Mouse (Mus musculus) heart, postnatal 0 days (tissue): ENCODE measurements at regions not wholly inside any gene's neighbourhood (a gene's known extent, or its start where the extent isn't known, plus 50 kb on each side); places are given as distances from the start of the nearest gene placed in this dataset.

ENCODE experiments used
- CTCF ChIP-seq: IDR thresholded peaks from 2 replicates; pipeline ENCODE4 v1.5.1; 2016; ENCODE audit warnings: antibody characterized with exemption, control low read depth, low read depth
- EP300 ChIP-seq: IDR thresholded peaks from 2 replicates; pipeline ENCODE4 v1.6.1; 2016; ENCODE audit warnings: antibody characterized with exemption, low read depth

DNA sequence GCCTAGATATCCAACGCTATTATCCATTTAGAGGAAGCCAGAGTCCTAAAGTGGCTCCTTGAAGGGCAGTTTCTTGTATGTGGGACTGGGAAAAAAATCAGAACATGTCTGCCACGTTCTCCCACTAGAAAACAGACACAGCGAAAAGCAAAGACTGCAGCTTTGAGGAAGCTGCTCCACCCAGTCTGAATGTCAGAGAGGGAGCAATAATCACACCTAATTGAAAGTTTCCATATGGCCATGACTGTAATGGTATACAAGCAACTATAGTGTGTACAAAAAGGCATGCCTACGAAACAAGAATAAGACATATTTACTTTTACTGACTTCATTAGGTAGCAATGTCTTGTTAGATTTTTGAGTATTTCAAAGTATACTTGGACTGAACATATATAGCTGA, 392.7 kb upstream of the Sgcd start:
- TF ChIP-seq CTCF (no peak), EP300 (no peak)
